Mouse (Mus musculus) heart, postnatal 25 days (tissue): ENCODE measurements around the gene Vmn1r172. TPM values are rescaled to one million over a fixed set of nuclear protein-coding genes. Genes with fewer than 3 reads are reported as not detected.
"Not testable (repeated sequence)": the region's sequence is repeated elsewhere in the genome, so short reads cannot be mapped to it uniquely, and the experiment has no call there.

Experiments used
- DNase-seq: peaks from one replicate; pipeline ENCODE4 v3.0.0; 2022; ENCODE audit warnings: low spot score
- intact Hi-C: fragments of 180-260 bp; cut with DNase I; formaldehyde crosslinking; loops from one replicate; pipeline ENCODE4 v1.15.1; 2025
- total RNA-seq, 2 experiments: library from RNA; stranded (reverse); gene quantifications; 2 replicates each; pipeline ENCODE4 v1.2.3; 2021

Vmn1r172 gene
- not detected for total RNA-seq

GRCm38 (mm10) chr7:23658016-23658415 is at the start of gene Vmn1r172:
TSS of gene Vmn1r172 (plus strand) at chr7:23658316.
- DNase-seq, result no peak
- intact Hi-C loops, result no loop called here

- intact Hi-C loops, result no loop called here
- no peak for DNase-seq
These were observed 27.7 kb upstream of the Vmn1r172 start, which contains the start of gene Vmn1r171 for GRCm38 (mm10) chr7:23630422-23630821. TSS of gene Vmn1r171 (plus strand) at chr7:23630722.

GRCm38 (mm10) chr7:23700403-23700802 is 42.3 kb downstream of the Vmn1r172 start, which contains the start of gene Vmn1r173:
TSS of gene Vmn1r173 (plus strand) at chr7:23700703.
- DNase-seq, intact Hi-C loops: not testable (repeated sequence)

Other genes starting within 250 kb of the Vmn1r172 start
- gene Vmn1r167, start 151.1 kb upstream of the Vmn1r172 start, total RNA-seq, result not detected
- gene Vmn1r168, start 118.6 kb upstream of the Vmn1r172 start, total RNA-seq, result not detected
- not detected for gene Vmn1r169, start 82.8 kb upstream of the Vmn1r172 start, total RNA-seq
- gene Vmn1r170, start 52.1 kb upstream of the Vmn1r172 start, total RNA-seq, result not detected
- not detected for gene Vmn1r171, start 27.6 kb upstream of the Vmn1r172 start, total RNA-seq
- not detected for gene Vmn1r173, start 42.4 kb downstream of the Vmn1r172 start, total RNA-seq
- gene Vmn1r174, start 94.0 kb downstream of the Vmn1r172 start, total RNA-seq, result not detected
- not detected for gene Vmn1r175, start 152.3 kb downstream of the Vmn1r172 start, total RNA-seq
- not detected for gene Vmn1r176, start 179.1 kb downstream of the Vmn1r172 start, total RNA-seq
- gene Vmn1r177, start 208.1 kb downstream of the Vmn1r172 start, total RNA-seq, result not detected
- not detected for gene Vmn1r178, start 233.7 kb downstream of the Vmn1r172 start, total RNA-seq